ENCODE assay signal across 10 mouse cellular contexts in genomic region chr17:44230083-44230482, GRCm38 (mm10). TPM values are rescaled to one million over a fixed set of nuclear protein-coding genes. Genes with fewer than 3 reads are reported as not detected.
DNase-seq lines count a peak whose midpoint lies in the region; ATAC-seq and TF ChIP-seq lines count a peak whose summit lies in the region.
"Had no signal": no experiment of that assay in that cellular context is flagged by ENCODE, and none has a peak within 500 bp of the region (broad histone marks: within the 10 kb centered on the region; RNA-seq: fewer than 3 reads in every experiment).

No protein-coding gene starts in this region.

- H3K9me3 ChIP-seq in lung, postnatal 0 days (ENCODE audit: low read length): no peaks in the 10 kb centered on the region
- H3K9me3 ChIP-seq: forebrain, embryonic 15.5 days; hindbrain, embryonic 15.5 days had no signal

- TF ChIP-seq EP300 in lung, postnatal 0 days (IDR thresholded peaks at IDR 0.05): peak; percentile 99

- peak overlapping the region; percentile 63 for H3K27ac ChIP-seq in lung, postnatal 0 days (ENCODE audit: low read length)
- H3K27ac ChIP-seq in thymus, adult 2 months (ENCODE audit: control insufficient read depth, insufficient read depth, low read length): no peak overlapping the region
- H3K27ac ChIP-seq: forebrain, embryonic 15.5 days; hindbrain, embryonic 15.5 days had no signal

- no peak for TF ChIP-seq POLR2A in thymus, adult 2 months (IDR thresholded peaks at IDR 0.05; ENCODE audit: control insufficient read depth, extremely low read depth, insufficient read depth, low read length, poor library complexity)

- H3K36me3 ChIP-seq in lung, postnatal 0 days (ENCODE audit: insufficient read depth, low read length): no peaks in the 10 kb centered on the region
- no peaks in the 10 kb centered on the region for H3K36me3 ChIP-seq in thymus, adult 2 months (ENCODE audit: control insufficient read depth, insufficient read depth, low read length)
- H3K36me3 ChIP-seq: forebrain, embryonic 15.5 days; hindbrain, embryonic 15.5 days had no signal

- WGBS in lung, postnatal 0 days: 19% methylated on average over 10 of the region's 10 CpGs
- WGBS in thymus, adult 2 months: 89% methylated on average over 10 of the region's 10 CpGs

- peaks cover 4% of the 10 kb centered on the region for H3K4me1 ChIP-seq in lung, postnatal 0 days (ENCODE audit: insufficient read depth, low read depth, low read length)
- H3K4me1 ChIP-seq in thymus, adult 2 months (replicated peaks; ENCODE audit: control insufficient read depth, insufficient read depth, low read length): no peaks in the 10 kb centered on the region
- H3K4me1 ChIP-seq: forebrain, embryonic 15.5 days; hindbrain, embryonic 15.5 days had no signal

- H3K4me3 ChIP-seq in lung, postnatal 0 days (ENCODE audit: low read depth, low read length): no peak overlapping the region
- no peak overlapping the region for H3K4me3 ChIP-seq in thymus, adult 2 months (ENCODE audit: control insufficient read depth, insufficient read depth, low read length)
- H3K4me3 ChIP-seq: forebrain, embryonic 15.5 days; hindbrain, embryonic 15.5 days had no signal

- H3K9ac ChIP-seq in lung, postnatal 0 days (replicated peaks; ENCODE audit: low read depth): no peak overlapping the region
- H3K9ac ChIP-seq: forebrain, embryonic 15.5 days; hindbrain, embryonic 15.5 days had no signal

- no peak for TF ChIP-seq CTCF in lung, postnatal 0 days (IDR thresholded peaks at IDR 0.05)
- TF ChIP-seq CTCF in thymus, adult 2 months (IDR thresholded peaks at IDR 0.05; ENCODE audit: borderline replicate concordance, control insufficient read depth, extremely low read depth, insufficient read depth, low read length, poor library complexity): no peak

- H3K4me2 ChIP-seq in lung, postnatal 0 days (replicated peaks; ENCODE audit: low read depth, low read length): no peak overlapping the region
- H3K4me2 ChIP-seq: forebrain, embryonic 15.5 days; hindbrain, embryonic 15.5 days had no signal

- DNase-seq in adrenal gland, adult (ENCODE audit: inconsistent age in 2 of 2, low spot score in 1 of 2): peak; percentile 52 to 60
- DNase-seq in adrenal gland, postnatal 4 days (ENCODE audit: low spot score in 2 of 2): no peak
- DNase-seq in heart, postnatal 4 days: peak; percentile 52
- peak; percentile 83 for DNase-seq in lung, postnatal 0 days (ENCODE audit: low spot score)
- no peak for DNase-seq in right cerebral cortex, adult 18-20 months
- no peak for DNase-seq in thymus, adult 2 months

- 0 out of 2 replicates have a peak, but pooled peaks have one; percentile 14 for ATAC-seq in granulocyte monocyte progenitor cell, adult 5-6 weeks (replicated peaks; ENCODE audit: poor library complexity, severe bottlenecking)
- peak; percentile 86 for ATAC-seq in lung, postnatal 0 days
- ATAC-seq in megakaryocyte-erythroid progenitor cell, adult 5-6 weeks (replicated peaks; ENCODE audit: low FRiP score, low TSS enrichment, poor library complexity, severe bottlenecking): no peak
- ATAC-seq: forebrain, embryonic 15.5 days had no signal

- H3K27me3 ChIP-seq in lung, postnatal 0 days (replicated peaks; ENCODE audit: insufficient read depth, low read length): no peaks in the 10 kb centered on the region
- H3K27me3 ChIP-seq in thymus, adult 2 months (ENCODE audit: control insufficient read depth, insufficient read depth, low read length): no peaks in the 10 kb centered on the region
- H3K27me3 ChIP-seq: forebrain, embryonic 15.5 days; hindbrain, embryonic 15.5 days had no signal

RNA-seq across cellular contexts. Expression of gene Clic5, which starts 41.7 kb away (rescaled TPM):
- total RNA-seq in adrenal gland, postnatal 4 days (2021): 10 to 100 TPM in 1 of 2 experiments, 1 to 10 TPM in 1; 7.9 to 11.2 TPM
- total RNA-seq in granulocyte monocyte progenitor cell, adult 5-6 weeks (2014; fragmentation: Nextera tagmentation): 0.26 TPM in 1 of 2 replicates, not detected in the other
- total RNA-seq in granulocyte monocyte progenitor cell, adult 5-6 weeks (2017): 0.26 and 0.57 TPM in 2 replicates
- 10 to 100 TPM; 75.6 to 78.3 TPM for total RNA-seq in heart, postnatal 4 days (2021)
- polyA plus RNA-seq in lung, postnatal 0 days (2015; fragmentation: Nextera tagmentation; extraction: Ambion mirVana): 83.6 and 122 TPM in 2 replicates
- 0.72 TPM in 1 of 2 replicates, not detected in the other for total RNA-seq in megakaryocyte-erythroid progenitor cell, adult 5-6 weeks (2014; fragmentation: Nextera tagmentation)
- total RNA-seq in megakaryocyte-erythroid progenitor cell, adult 5-6 weeks (2017): 0.94 and 1.0 TPM in 2 replicates
- polyA plus RNA-seq in thymus, adult 2 months (2012; rRNA removed): 6.3 and 7.7 TPM in 2 replicates

Comparison
In these comparisons a context has a peak if more than half of its experiments do, and no peak if none do; other contexts are left out.
1. DNase-seq: peak in adrenal gland, adult (2 of 2), heart, postnatal 4 days (single experiment) and lung, postnatal 0 days (single experiment); none in adrenal gland, postnatal 4 days (0 of 2), right cerebral cortex, adult 18-20 months (single experiment) and thymus, adult 2 months (single experiment).
2. RNA of gene Clic5, which starts 41.7 kb away (total RNA-seq): 75.6 to 78.3 TPM in heart, postnatal 4 days; 7.9 to 11.2 TPM in adrenal gland, postnatal 4 days, 0.72 to 1.0 TPM in megakaryocyte-erythroid progenitor cell, adult 5-6 weeks and 0.26 to 0.57 TPM in granulocyte monocyte progenitor cell, adult 5-6 weeks; every median in the first group is over 4 times any median in the second.